Mouse (Mus musculus): ENCODE results near the gene Aldh3a2. TPM values are rescaled to one million over a fixed set of nuclear protein-coding genes. Genes with fewer than 3 reads are reported as not detected.
"Not testable (repeated sequence)": the region's sequence is repeated elsewhere in the genome, so short reads cannot be mapped to it uniquely, and the experiment has no call there.

The Aldh3a2 gene
- 32.5 and 50.2 TPM in 2 replicates for total RNA-seq (2014; rRNA removed)
- 25.9 and 34.0 TPM in 2 replicates for polyA plus RNA-seq (2015; fragmentation: Nextera tagmentation; extraction: Ambion mirVana)

- H3K9me3 ChIP-seq (ENCODE audit: low read length), result no peaks in the 10 kb centered on the region
These were observed at the start of gene Aldh3a2 for GRCm38 (mm10) chr11:61266551-61267533. TSS of gene Aldh3a2 (minus strand) at chr11:61267464.

GRCm38 (mm10) chr11:61316864-61317263 is 49.6 kb upstream of the Aldh3a2 start:
- WGBS, result 70% methylated on average over 2 of the region's 2 CpGs
- DNase-seq (no peak), ATAC-seq (no peak)
- Histone ChIP-seq H3K36me3 (ENCODE audit: insufficient read depth) (no peaks in the 10 kb centered on the region), H3K4me2 (ENCODE audit: low read depth) (no peak overlapping the region), H3K4me1 (ENCODE audit: insufficient read depth) (no peaks in the 10 kb centered on the region), H3K4me3 (ENCODE audit: low read depth, low read length) (no peak overlapping the region), H3K27ac (ENCODE audit: low read depth, low read length) (no peak overlapping the region), H3K27me3 (ENCODE audit: insufficient read depth, low read length) (no peaks in the 10 kb centered on the region; the same call in 1 of the 2 replicates), H3K9ac (no peak overlapping the region), H3K9me3 (ENCODE audit: low read length) (no peaks in the 10 kb centered on the region)
- TF ChIP-seq CTCF (IDR thresholded peaks at IDR 0.05; ENCODE audit: low read depth), result no peak

More at GRCm38 (mm10) chr11:61266551-61267533, at the start of gene Aldh3a2:
- ATAC-seq (peak; percentile 99), DNase-seq (peak; percentile 96)
- WGBS, result 4% methylated on average over 58 of the region's 58 CpGs
- Histone ChIP-seq H3K4me2 (ENCODE audit: low read depth) (peak within 1 kb of the TSS; percentile 71), H3K27me3 (ENCODE audit: insufficient read depth, low read length) (no peaks in the 10 kb centered on the region), H3K4me1 (ENCODE audit: insufficient read depth) (peaks cover 3% of the 10 kb centered on the region; the same call in 1 of the 2 replicates), H3K36me3 (ENCODE audit: insufficient read depth) (peaks cover 19% of the 10 kb centered on the region), H3K9ac (peak within 1 kb of the TSS; percentile 86), H3K27ac (ENCODE audit: low read depth, low read length) (peak within 1 kb of the TSS; percentile 96), H3K4me3 (ENCODE audit: low read depth, low read length) (peak within 1 kb of the TSS; percentile 73)
- peak; percentile 2; the same call in 1 of the 2 replicates for TF ChIP-seq CTCF (IDR thresholded peaks at IDR 0.05; ENCODE audit: low read depth)

- 75% methylated on average over 7 of the region's 7 CpGs for WGBS
- Histone ChIP-seq H3K27me3 (ENCODE audit: insufficient read depth, low read length) (no peaks in the 10 kb centered on the region), H3K9ac (no peak overlapping the region), H3K4me3 (ENCODE audit: low read depth, low read length) (no peak overlapping the region), H3K27ac (ENCODE audit: low read depth, low read length) (no peak overlapping the region), H3K9me3 (ENCODE audit: low read length) (no peaks in the 10 kb centered on the region), H3K4me2 (ENCODE audit: low read depth) (no peak overlapping the region), H3K36me3 (ENCODE audit: insufficient read depth) (no peaks in the 10 kb centered on the region), H3K4me1 (ENCODE audit: insufficient read depth) (no peaks in the 10 kb centered on the region)
- no peak for TF ChIP-seq CTCF (IDR thresholded peaks at IDR 0.05; ENCODE audit: low read depth)
- ATAC-seq (no peak), DNase-seq (no peak)
These were observed 43.1 kb upstream of the Aldh3a2 start for GRCm38 (mm10) chr11:61310321-61310720.

GRCm38 (mm10) chr11:61309831-61310230 is 42.6 kb upstream of the Aldh3a2 start:
- no peaks in the 10 kb centered on the region for H3K36me3 ChIP-seq (ENCODE audit: insufficient read depth)
- no peak overlapping the region for H3K4me2 ChIP-seq (ENCODE audit: low read depth)
- TF ChIP-seq CTCF (IDR thresholded peaks at IDR 0.05; ENCODE audit: low read depth), result no peak
- H3K9me3 ChIP-seq (ENCODE audit: low read length), result no peaks in the 10 kb centered on the region
- ATAC-seq (no peak), DNase-seq (no peak)
- H3K4me1 ChIP-seq (ENCODE audit: insufficient read depth), result no peaks in the 10 kb centered on the region
- no peaks in the 10 kb centered on the region for H3K27me3 ChIP-seq (ENCODE audit: insufficient read depth, low read length)
- 69% methylated on average over 12 of the region's 12 CpGs for WGBS
- no peak overlapping the region for H3K27ac ChIP-seq (ENCODE audit: low read depth, low read length)
- H3K9ac ChIP-seq, result no peak overlapping the region
- no peak overlapping the region for H3K4me3 ChIP-seq (ENCODE audit: low read depth, low read length)

GRCm38 (mm10) chr11:61307795-61308194 is 40.5 kb upstream of the Aldh3a2 start:
- no peaks in the 10 kb centered on the region for H3K4me1 ChIP-seq (ENCODE audit: insufficient read depth)
- no peak overlapping the region for H3K4me2 ChIP-seq (ENCODE audit: low read depth)
- WGBS, result 32% methylated on average over 7 of the region's 7 CpGs
- DNase-seq (no peak), ATAC-seq (no peak)
- H3K4me3 ChIP-seq (ENCODE audit: low read depth, low read length), result no peak overlapping the region
- TF ChIP-seq CTCF (IDR thresholded peaks at IDR 0.05; ENCODE audit: low read depth), result no peak
- no peak overlapping the region for H3K9ac ChIP-seq
- no peaks in the 10 kb centered on the region for H3K9me3 ChIP-seq (ENCODE audit: low read length)
- H3K27ac ChIP-seq (ENCODE audit: low read depth, low read length), result no peak overlapping the region
- H3K36me3 ChIP-seq (ENCODE audit: insufficient read depth), result no peaks in the 10 kb centered on the region
- H3K27me3 ChIP-seq (ENCODE audit: insufficient read depth, low read length), result no peaks in the 10 kb centered on the region

- Histone ChIP-seq H3K27ac (ENCODE audit: low read depth, low read length) (no peak overlapping the region), H3K9me3 (ENCODE audit: low read length) (no peaks in the 10 kb centered on the region), H3K9ac (no peak overlapping the region), H3K4me3 (ENCODE audit: low read depth, low read length) (no peak overlapping the region), H3K4me2 (ENCODE audit: low read depth) (no peak overlapping the region), H3K36me3 (ENCODE audit: insufficient read depth) (no peaks in the 10 kb centered on the region), H3K27me3 (ENCODE audit: insufficient read depth, low read length) (no peaks in the 10 kb centered on the region), H3K4me1 (ENCODE audit: insufficient read depth) (no peaks in the 10 kb centered on the region)
- 77% methylated on average over 4 of the region's 4 CpGs for WGBS
- ATAC-seq (no peak), DNase-seq (peak; percentile 12)
- 0 out of 2 replicates have a peak, but pooled peaks have one; percentile 32 for TF ChIP-seq CTCF (IDR thresholded peaks at IDR 0.05; ENCODE audit: low read depth)
These were observed 38.1 kb upstream of the Aldh3a2 start for GRCm38 (mm10) chr11:61305377-61305776.

- H3K36me3 ChIP-seq (ENCODE audit: insufficient read depth); DNase-seq: not testable (repeated sequence)
- WGBS, result 88% methylated on average over 6 of the region's 10 CpGs
These were observed 37.3 kb upstream of the Aldh3a2 start for GRCm38 (mm10) chr11:61304535-61304934.

More at GRCm38 (mm10) chr11:61304535-61304934, 37.3 kb upstream of the Aldh3a2 start:
- not testable (repeated sequence) for H3K9ac ChIP-seq; H3K27ac ChIP-seq (ENCODE audit: low read depth, low read length); H3K9me3 ChIP-seq (ENCODE audit: low read length); H3K4me1 ChIP-seq (ENCODE audit: insufficient read depth); H3K4me3 ChIP-seq (ENCODE audit: low read depth, low read length); H3K27me3 ChIP-seq (ENCODE audit: insufficient read depth, low read length); ATAC-seq; H3K4me2 ChIP-seq (ENCODE audit: low read depth)
